Mouse (Mus musculus) small intestine, adult 2 months (tissue): ENCODE results near the gene Hoxb8. TPM values are rescaled to one million over a fixed set of nuclear protein-coding genes. Genes with fewer than 3 reads are reported as not detected.

Source experiments
- H3K27ac ChIP-seq: fragments of 200-500 bp; 2 replicates; pipeline ENCODE4 v1.5.1; 2012; ENCODE audit warnings: low read depth, low read length, control low read depth, inconsistent platforms; ENCODE audit not compliant: insufficient read depth
- H3K27me3 ChIP-seq: fragments of 200-500 bp; 2 replicates; pipeline ENCODE4 v1.6.1; 2012; ENCODE audit warnings: mild to moderate bottlenecking, moderate library complexity, low read length, inconsistent platforms; ENCODE audit not compliant: control insufficient read depth, insufficient read depth
- H3K36me3 ChIP-seq: fragments of 200-500 bp; 2 replicates; pipeline ENCODE4 v1.6.1; 2012; ENCODE audit warnings: mild to moderate bottlenecking, low read length, control low read depth, inconsistent platforms; ENCODE audit not compliant: control insufficient read depth, insufficient read depth
- H3K4me1 ChIP-seq: fragments of 200-500 bp; 2 replicates; pipeline ENCODE4 v1.6.1; 2012; ENCODE audit warnings: low read length, inconsistent platforms, mixed read lengths; ENCODE audit not compliant: control insufficient read depth, insufficient read depth, insufficient read length
- H3K4me3 ChIP-seq: fragments of 200-500 bp; 2 replicates; pipeline ENCODE4 v1.5.1; 2012; ENCODE audit warnings: low read depth, mild to moderate bottlenecking, control low read depth, inconsistent platforms, low read length, moderate library complexity
- CTCF ChIP-seq: fragments of 200-500 bp; IDR thresholded peaks from 2 replicates; pipeline ENCODE4 v1.5.1; 2012; ENCODE audit warnings: low read depth, mild to moderate bottlenecking, control low read depth, inconsistent platforms, low read length, moderate library complexity, mixed read lengths; ENCODE audit not compliant: insufficient replicate concordance, insufficient read length; ENCODE audit errors: extremely low read depth
- POLR2A ChIP-seq: fragments of 200-500 bp; IDR thresholded peaks from 2 replicates; pipeline ENCODE4 v1.6.1; 2012; ENCODE audit warnings: low read depth, mild to moderate bottlenecking, control low read depth, inconsistent platforms, low read length, moderate library complexity
- whole genome bisulfite sequencing: fragments of 180-500 bp; shearing (Covaris S2); methylation state at CpG from one replicate; pipeline ENCODE4 v1.1.7; 2018; 5-methylcytosine and 5-hydroxymethylcytosine counted together
- polyA plus RNA-seq: library from polyadenylated mRNA; depleted of rRNA; stranded (reverse); fragments of >200 nt; gene quantifications from 2 replicates; pipeline ENCODE4 v1.2.3, GENCODE M21; 2012

The Hoxb8 gene
- polyA plus RNA-seq, 1 experiment: 5.3 TPM

- H3K4me1 ChIP-seq: no peaks in the 10 kb centered on the region; the same call in 1 of the 2 replicates
- WGBS: 31% methylated on average over 1 of the region's 1 CpGs
- H3K27me3 ChIP-seq: peaks cover 75% of the 10 kb centered on the region
- no peaks in the 10 kb centered on the region for H3K36me3 ChIP-seq
- no peak overlapping the region for H3K4me3 ChIP-seq
- no peak for TF ChIP-seq POLR2A
- TF ChIP-seq CTCF: no peak
- no peak overlapping the region for H3K27ac ChIP-seq
Observed at GRCm38 (mm10) chr11:96288455-96289221, 6.9 kb downstream of the Hoxb8 start.

- no peaks in the 10 kb centered on the region for H3K36me3 ChIP-seq
- 32% methylated on average over 21 of the region's 21 CpGs for WGBS
- H3K4me1 ChIP-seq: no peaks in the 10 kb centered on the region; the same call in 1 of the 2 replicates
- no peak overlapping the region for H3K27ac ChIP-seq
- peaks cover 68% of the 10 kb centered on the region for H3K27me3 ChIP-seq
- TF ChIP-seq POLR2A (no peak), CTCF (no peak)
- H3K4me3 ChIP-seq: no peak overlapping the region
Observed at GRCm38 (mm10) chr11:96289293-96289692, 7.6 kb downstream of the Hoxb8 start.

GRCm38 (mm10) chr11:96289837-96290236 lies 8.1 kb downstream of the Hoxb8 start:
- H3K27me3 ChIP-seq: peaks cover 66% of the 10 kb centered on the region
- H3K27ac ChIP-seq: no peak overlapping the region
- TF ChIP-seq POLR2A (no peak), CTCF (no peak)

GRCm38 (mm10) chr11:96290705-96291355 lies 9.1 kb downstream of the Hoxb8 start:
- H3K27ac ChIP-seq: no peak overlapping the region
- no peaks in the 10 kb centered on the region for H3K36me3 ChIP-seq
- H3K4me3 ChIP-seq: no peak overlapping the region
- peaks cover 66% of the 10 kb centered on the region for H3K27me3 ChIP-seq
- no peak for TF ChIP-seq POLR2A
- no peak for TF ChIP-seq CTCF
- peaks cover 3% of the 10 kb centered on the region; the same call in 1 of the 2 replicates for H3K4me1 ChIP-seq
- WGBS: 41% methylated on average over 17 of the region's 17 CpGs

More at GRCm38 (mm10) chr11:96289837-96290236, 8.1 kb downstream of the Hoxb8 start:
- Histone ChIP-seq H3K4me3 (no peak overlapping the region), H3K36me3 (no peaks in the 10 kb centered on the region), H3K4me1 (no peaks in the 10 kb centered on the region; the same call in 1 of the 2 replicates)
- WGBS: 35% methylated on average over 6 of the region's 6 CpGs

- peak within 1 kb of the TSS; percentile 63 for H3K27ac ChIP-seq
- peaks cover 63% of the 10 kb centered on the region for H3K27me3 ChIP-seq
- 12% methylated on average over 22 of the region's 22 CpGs for WGBS
- H3K4me3 ChIP-seq: peak within 1 kb of the TSS; percentile 66
- H3K36me3 ChIP-seq: no peaks in the 10 kb centered on the region
- peaks cover 3% of the 10 kb centered on the region; the same call in 1 of the 2 replicates for H3K4me1 ChIP-seq
- TF ChIP-seq CTCF (no peak), POLR2A (no peak)
Observed at GRCm38 (mm10) chr11:96291681-96292564, 10.2 kb downstream of the Hoxb8 start, which contains the start of gene Hoxb6. Gene Hoxb6, plus strand, starts transcription at chr11:96292476.

GRCm38 (mm10) chr11:96292565-96293301 lies 11.0 kb downstream of the Hoxb8 start:
- Histone ChIP-seq H3K27ac (peak overlapping the region; percentile 63), H3K36me3 (no peaks in the 10 kb centered on the region), H3K4me1 (peaks cover 3% of the 10 kb centered on the region; the same call in 1 of the 2 replicates), H3K27me3 (peaks cover 62% of the 10 kb centered on the region), H3K4me3 (peak overlapping the region; percentile 66)
- 7% methylated on average over 12 of the region's 12 CpGs for WGBS
- TF ChIP-seq POLR2A (no peak), CTCF (no peak)
